Mouse (Mus musculus): ENCODE measurements at regions not wholly inside any gene's neighbourhood (a gene's known extent, or its start where the extent isn't known, plus 50 kb on each side); places are given as distances from the start of the nearest gene placed in this dataset.
A peak's percentile ranks its signal among the peaks of the same experiment; 100 is the strongest.

DNA sequence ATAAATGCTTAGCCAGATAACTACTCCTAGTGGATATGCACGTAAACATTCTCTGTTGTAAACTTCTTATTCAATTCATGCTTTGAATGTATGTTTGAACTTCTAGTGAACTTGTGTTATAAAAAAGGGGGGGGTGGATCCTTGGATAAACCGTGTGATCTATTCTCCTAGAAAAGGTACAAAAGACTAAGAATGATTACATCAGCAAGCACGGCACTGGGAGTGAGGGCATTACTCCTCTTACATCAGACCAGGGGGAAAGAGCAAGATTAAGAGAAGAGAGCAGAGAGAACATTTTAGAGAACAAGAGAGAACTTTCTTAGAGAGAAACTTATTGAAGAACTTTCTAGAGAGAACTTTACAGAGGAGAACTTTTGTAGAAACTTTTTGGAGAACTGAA lies 442.6 kb upstream of the Kcnab2 start:
- Histone ChIP-seq H3K9ac (no peak overlapping the region), H3K4me2 (no peak overlapping the region), H3K4me3 (no peak overlapping the region), H3K36me3 (no peaks in the 10 kb centered on the region), H3K27me3 (no peaks in the 10 kb centered on the region; the same call in 1 of the 2 replicates), H3K9me3 (replicated peaks) (no peaks in the 10 kb centered on the region), H3K27ac (no peak overlapping the region), H3K4me1 (replicated peaks) (no peaks in the 10 kb centered on the region)
- WGBS, result 71% methylated on average over 3 of the region's 3 CpGs
- ATAC-seq (replicated peaks; ENCODE audit: insufficient number of reproducible peaks, insufficient read depth, low FRiP score, low read depth), result no peak

DNA sequence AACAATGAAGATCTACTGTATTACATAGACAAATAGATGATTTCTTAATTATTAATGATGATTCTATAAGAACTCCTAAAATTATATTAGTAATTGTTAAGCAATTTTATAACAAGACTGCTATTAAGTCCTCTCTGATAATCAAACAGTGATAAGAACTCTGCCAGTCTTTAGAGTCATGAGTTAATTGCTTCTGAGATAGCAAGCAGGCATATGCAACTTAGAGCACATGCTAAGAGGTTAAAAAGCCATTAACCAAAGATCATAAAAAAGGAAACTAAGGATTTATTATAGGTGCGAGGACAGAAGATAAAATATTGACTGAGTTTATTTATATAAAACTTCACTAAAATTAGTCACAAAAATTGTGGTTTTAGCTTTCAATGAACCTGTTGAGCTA lies 442.2 kb upstream of the Kcnab2 start:
- Histone ChIP-seq H3K27ac (no peak overlapping the region), H3K27me3 (no peaks in the 10 kb centered on the region; the same call in 1 of the 2 replicates), H3K4me2 (no peak overlapping the region), H3K4me3 (no peak overlapping the region), H3K9me3 (replicated peaks) (no peaks in the 10 kb centered on the region), H3K36me3 (no peaks in the 10 kb centered on the region), H3K4me1 (replicated peaks) (no peaks in the 10 kb centered on the region), H3K9ac (no peak overlapping the region)
- 60% methylated on average over 1 of the region's 1 CpGs for WGBS
- ATAC-seq (replicated peaks; ENCODE audit: insufficient number of reproducible peaks, insufficient read depth, low FRiP score, low read depth), result no peak

DNA sequence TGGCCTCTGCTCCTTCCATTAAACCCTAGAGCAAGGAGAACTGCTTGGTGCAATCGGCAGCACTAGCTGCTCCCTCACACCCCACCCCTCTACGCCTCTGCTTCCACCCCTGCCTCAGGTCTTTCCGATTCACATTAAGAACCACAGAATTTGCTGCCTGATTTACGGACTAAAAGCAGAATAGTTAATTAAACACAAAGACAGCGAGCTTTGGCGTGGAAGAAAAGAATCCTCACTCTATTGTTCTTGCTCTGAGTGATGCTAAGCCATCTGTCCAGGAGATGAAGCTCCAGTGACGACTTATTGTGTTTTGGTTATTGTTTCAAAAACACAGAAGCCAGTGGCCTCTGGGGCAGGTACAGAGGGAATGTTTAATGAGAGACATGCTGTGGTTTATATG lies 438.9 kb upstream of the Kcnab2 start:
- no peak overlapping the region for H3K27ac ChIP-seq
- H3K36me3 ChIP-seq, result no peaks in the 10 kb centered on the region
- no peak overlapping the region for H3K9ac ChIP-seq
- H3K4me2 ChIP-seq, result no peak overlapping the region
- H3K4me3 ChIP-seq, result no peak overlapping the region
- H3K9me3 ChIP-seq (replicated peaks), result no peaks in the 10 kb centered on the region
- H3K4me1 ChIP-seq (replicated peaks), result no peaks in the 10 kb centered on the region
- 47% methylated on average over 7 of the region's 7 CpGs for WGBS
- no peaks in the 10 kb centered on the region; the same call in 1 of the 2 replicates for H3K27me3 ChIP-seq
- no peak for ATAC-seq (replicated peaks; ENCODE audit: insufficient number of reproducible peaks, insufficient read depth, low FRiP score, low read depth)

- WGBS, result 28% methylated on average over 10 of the region's 10 CpGs
- H3K4me2 ChIP-seq, result no peak overlapping the region
- ATAC-seq (replicated peaks; ENCODE audit: insufficient number of reproducible peaks, insufficient read depth, low FRiP score, low read depth), result no peak
- no peaks in the 10 kb centered on the region; the same call in 1 of the 2 replicates for H3K27me3 ChIP-seq
- H3K27ac ChIP-seq, result no peak overlapping the region
- H3K4me3 ChIP-seq, result no peak overlapping the region
- no peak overlapping the region for H3K9ac ChIP-seq
- H3K9me3 ChIP-seq (replicated peaks), result no peaks in the 10 kb centered on the region
- no peaks in the 10 kb centered on the region for H3K4me1 ChIP-seq (replicated peaks)
- no peaks in the 10 kb centered on the region for H3K36me3 ChIP-seq
Measured at GRCm38 (mm10) chr4:152913497-152913896, 435.8 kb upstream of the Kcnab2 start.

GRCm38 (mm10) chr4:152912846-152913245 lies 435.2 kb upstream of the Kcnab2 start:
- no peaks in the 10 kb centered on the region for H3K36me3 ChIP-seq
- WGBS, result 88% methylated on average over 10 of the region's 10 CpGs
- ATAC-seq (replicated peaks; ENCODE audit: insufficient number of reproducible peaks, insufficient read depth, low FRiP score, low read depth), result no peak
- no peak overlapping the region for H3K9ac ChIP-seq
- no peak overlapping the region for H3K4me3 ChIP-seq
- H3K27ac ChIP-seq, result no peak overlapping the region
- H3K4me2 ChIP-seq, result no peak overlapping the region
- H3K9me3 ChIP-seq (replicated peaks), result no peaks in the 10 kb centered on the region
- H3K4me1 ChIP-seq (replicated peaks), result peaks cover 3% of the 10 kb centered on the region
- no peaks in the 10 kb centered on the region; the same call in 1 of the 2 replicates for H3K27me3 ChIP-seq

GRCm38 (mm10) chr4:152908235-152908634 lies 430.6 kb upstream of the Kcnab2 start:
- H3K27me3 ChIP-seq, result no peaks in the 10 kb centered on the region; the same call in 1 of the 2 replicates
- no peak overlapping the region for H3K27ac ChIP-seq
- no peak overlapping the region for H3K9ac ChIP-seq
- peak; percentile 54 for ATAC-seq (replicated peaks; ENCODE audit: insufficient number of reproducible peaks, insufficient read depth, low FRiP score, low read depth)
- no peak overlapping the region for H3K4me3 ChIP-seq
- H3K4me2 ChIP-seq, result no peak overlapping the region
- WGBS, result 35% methylated on average over 5 of the region's 5 CpGs
- no peaks in the 10 kb centered on the region for H3K9me3 ChIP-seq (replicated peaks)
- H3K4me1 ChIP-seq (replicated peaks), result peaks cover 6% of the 10 kb centered on the region
- no peaks in the 10 kb centered on the region for H3K36me3 ChIP-seq

DNA sequence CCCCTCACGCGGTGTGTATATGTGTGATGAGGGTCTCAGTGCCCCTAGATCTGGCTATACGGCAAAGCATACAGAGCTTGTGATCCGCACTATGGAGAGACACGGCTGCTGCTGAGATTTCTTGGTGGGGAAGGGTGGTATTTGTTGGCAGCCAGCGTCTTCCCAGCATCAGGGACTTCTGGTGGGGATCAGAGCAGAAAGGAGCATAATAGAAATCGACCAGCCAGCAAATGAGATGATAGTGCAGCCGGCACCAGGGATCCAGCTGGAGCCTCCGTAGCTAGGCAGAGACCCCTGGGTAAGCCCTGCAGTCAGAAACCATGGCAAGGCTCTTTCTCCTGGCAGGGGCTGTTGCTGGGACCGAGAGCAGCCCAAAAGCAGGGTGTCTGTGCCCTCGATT lies 425.2 kb upstream of the Kcnab2 start:
- no peak overlapping the region for H3K4me2 ChIP-seq
- H3K9ac ChIP-seq, result no peak overlapping the region
- WGBS, result 79% methylated on average over 11 of the region's 11 CpGs
- H3K27ac ChIP-seq, result no peak overlapping the region
- no peak for ATAC-seq (replicated peaks; ENCODE audit: insufficient number of reproducible peaks, insufficient read depth, low FRiP score, low read depth)
- H3K4me1 ChIP-seq (replicated peaks), result peaks cover 3% of the 10 kb centered on the region
- no peak overlapping the region for H3K4me3 ChIP-seq
- H3K9me3 ChIP-seq (replicated peaks), result no peaks in the 10 kb centered on the region
- peaks cover 9% of the 10 kb centered on the region for H3K27me3 ChIP-seq
- no peaks in the 10 kb centered on the region for H3K36me3 ChIP-seq

- WGBS, result 64% methylated on average over 4 of the region's 4 CpGs
- Histone ChIP-seq H3K4me1 (replicated peaks) (no peaks in the 10 kb centered on the region), H3K27me3 (peaks cover 17% of the 10 kb centered on the region), H3K9me3 (replicated peaks) (no peaks in the 10 kb centered on the region), H3K27ac (no peak overlapping the region), H3K36me3 (no peaks in the 10 kb centered on the region), H3K9ac (no peak overlapping the region), H3K4me2 (no peak overlapping the region), H3K4me3 (no peak overlapping the region)
- no peak for ATAC-seq (replicated peaks; ENCODE audit: insufficient number of reproducible peaks, insufficient read depth, low FRiP score, low read depth)
Measured at GRCm38 (mm10) chr4:152900049-152900448, 422.4 kb upstream of the Kcnab2 start.

- WGBS, result 62% methylated on average over 13 of the region's 13 CpGs
- peaks cover 14% of the 10 kb centered on the region for H3K27me3 ChIP-seq
- H3K27ac ChIP-seq, result no peak overlapping the region
- no peaks in the 10 kb centered on the region for H3K9me3 ChIP-seq (replicated peaks)
- H3K4me3 ChIP-seq, result no peak overlapping the region
- no peak overlapping the region for H3K9ac ChIP-seq
- no peaks in the 10 kb centered on the region for H3K4me1 ChIP-seq (replicated peaks)
- no peak for ATAC-seq (replicated peaks; ENCODE audit: insufficient number of reproducible peaks, insufficient read depth, low FRiP score, low read depth)
- no peaks in the 10 kb centered on the region for H3K36me3 ChIP-seq
- no peak overlapping the region for H3K4me2 ChIP-seq
Measured at GRCm38 (mm10) chr4:152895076-152895475, 417.4 kb upstream of the Kcnab2 start.

DNA sequence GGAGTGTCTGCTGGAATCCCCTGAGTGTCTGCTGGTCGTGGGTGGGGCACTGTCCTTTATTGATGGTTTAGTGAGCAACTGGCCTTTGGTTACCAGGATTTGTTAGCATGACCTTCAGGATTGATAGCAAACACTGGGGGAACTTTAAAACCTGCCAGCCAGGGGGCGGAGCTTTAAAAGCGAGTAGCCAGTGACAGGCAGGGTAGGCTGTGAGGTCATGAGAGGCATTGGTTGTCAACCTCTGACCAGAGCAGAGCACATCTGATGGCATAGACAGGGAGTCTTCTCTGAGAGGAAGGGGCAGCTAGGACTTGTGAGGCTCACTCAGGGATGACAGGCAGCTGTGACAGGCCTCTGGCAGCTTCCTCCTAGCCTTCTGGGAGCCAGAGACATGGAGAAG lies 415.3 kb upstream of the Kcnab2 start:
- no peaks in the 10 kb centered on the region for H3K4me1 ChIP-seq (replicated peaks)
- peaks cover 9% of the 10 kb centered on the region; the same call in 1 of the 2 replicates for H3K27me3 ChIP-seq
- H3K9me3 ChIP-seq (replicated peaks), result no peaks in the 10 kb centered on the region
- WGBS, result 76% methylated on average over 3 of the region's 3 CpGs
- no peak overlapping the region for H3K4me2 ChIP-seq
- H3K4me3 ChIP-seq, result no peak overlapping the region
- no peaks in the 10 kb centered on the region for H3K36me3 ChIP-seq
- no peak overlapping the region for H3K27ac ChIP-seq
- no peak for ATAC-seq (replicated peaks; ENCODE audit: insufficient number of reproducible peaks, insufficient read depth, low FRiP score, low read depth)
- H3K9ac ChIP-seq, result no peak overlapping the region

DNA sequence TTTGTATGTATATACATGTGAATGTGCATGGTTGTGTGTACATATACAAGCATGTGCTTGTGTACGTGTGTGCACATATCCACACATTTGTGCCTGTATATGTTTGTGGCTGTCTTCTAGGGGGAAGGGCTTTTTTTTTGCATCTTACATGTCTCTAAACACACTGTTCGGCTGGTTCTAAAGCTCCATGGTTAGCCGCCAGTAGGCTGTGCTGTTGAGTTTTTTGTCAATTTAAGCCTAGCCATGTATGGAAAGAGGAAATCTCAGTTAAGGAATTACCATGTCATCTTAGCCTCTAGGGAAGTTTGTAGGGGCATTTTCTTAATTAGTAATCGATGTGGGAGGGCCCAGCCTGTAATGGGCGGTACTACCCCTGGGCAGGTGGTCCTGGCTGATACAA lies 411.5 kb upstream of the Kcnab2 start:
- Histone ChIP-seq H3K9ac (no peak overlapping the region), H3K9me3 (replicated peaks) (no peaks in the 10 kb centered on the region), H3K27ac (no peak overlapping the region), H3K27me3 (no peaks in the 10 kb centered on the region), H3K4me2 (no peak overlapping the region), H3K4me3 (no peak overlapping the region), H3K36me3 (no peaks in the 10 kb centered on the region), H3K4me1 (replicated peaks) (no peaks in the 10 kb centered on the region)
- 74% methylated on average over 5 of the region's 5 CpGs for WGBS
- no peak for ATAC-seq (replicated peaks; ENCODE audit: insufficient number of reproducible peaks, insufficient read depth, low FRiP score, low read depth)

DNA sequence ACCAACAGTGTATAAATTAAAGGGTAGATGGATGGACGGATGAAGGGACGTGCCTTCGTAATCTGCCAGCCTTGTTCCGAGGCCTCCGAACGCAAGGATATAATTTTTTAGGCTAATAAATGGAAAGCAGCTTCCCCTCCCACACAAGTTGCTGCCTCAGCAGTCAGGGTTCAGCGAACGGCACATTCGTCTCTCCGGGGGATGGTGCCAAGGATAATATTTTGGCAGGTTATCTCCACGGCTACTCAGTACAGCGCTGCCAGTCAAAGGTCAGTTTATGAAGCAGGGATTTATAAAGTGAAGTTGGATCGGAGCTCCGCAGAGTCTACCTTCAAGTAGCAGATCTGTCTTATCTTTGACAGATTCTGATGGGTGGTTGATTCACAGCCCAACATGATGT lies 410.6 kb upstream of the Kcnab2 start:
- no peak overlapping the region for H3K4me2 ChIP-seq
- no peak for ATAC-seq (replicated peaks; ENCODE audit: insufficient number of reproducible peaks, insufficient read depth, low FRiP score, low read depth)
- no peak overlapping the region for H3K9ac ChIP-seq
- no peak overlapping the region for H3K4me3 ChIP-seq
- no peaks in the 10 kb centered on the region for H3K36me3 ChIP-seq
- 59% methylated on average over 14 of the region's 14 CpGs for WGBS
- H3K27me3 ChIP-seq, result 0 out of 2 replicates have a peak, but pooled peaks cover 3% of the 10 kb centered on the region
- H3K9me3 ChIP-seq (replicated peaks), result no peaks in the 10 kb centered on the region
- no peaks in the 10 kb centered on the region for H3K4me1 ChIP-seq (replicated peaks)
- H3K27ac ChIP-seq, result no peak overlapping the region
